Mouse (Mus musculus) lung, postnatal 4 days (tissue): ENCODE results near the gene Impdh1.
A peak's percentile ranks its signal among the peaks of the same experiment; 100 is the strongest.
"Not testable (repeated sequence)": the region's sequence is repeated elsewhere in the genome, so short reads cannot be mapped to it uniquely, and the experiment has no call there.

Source experiments
- DNase-seq, 2 experiments: peaks; one replicate each; pipeline ENCODE4 v3.0.0; 2021

Impdh1 gene

DNA sequence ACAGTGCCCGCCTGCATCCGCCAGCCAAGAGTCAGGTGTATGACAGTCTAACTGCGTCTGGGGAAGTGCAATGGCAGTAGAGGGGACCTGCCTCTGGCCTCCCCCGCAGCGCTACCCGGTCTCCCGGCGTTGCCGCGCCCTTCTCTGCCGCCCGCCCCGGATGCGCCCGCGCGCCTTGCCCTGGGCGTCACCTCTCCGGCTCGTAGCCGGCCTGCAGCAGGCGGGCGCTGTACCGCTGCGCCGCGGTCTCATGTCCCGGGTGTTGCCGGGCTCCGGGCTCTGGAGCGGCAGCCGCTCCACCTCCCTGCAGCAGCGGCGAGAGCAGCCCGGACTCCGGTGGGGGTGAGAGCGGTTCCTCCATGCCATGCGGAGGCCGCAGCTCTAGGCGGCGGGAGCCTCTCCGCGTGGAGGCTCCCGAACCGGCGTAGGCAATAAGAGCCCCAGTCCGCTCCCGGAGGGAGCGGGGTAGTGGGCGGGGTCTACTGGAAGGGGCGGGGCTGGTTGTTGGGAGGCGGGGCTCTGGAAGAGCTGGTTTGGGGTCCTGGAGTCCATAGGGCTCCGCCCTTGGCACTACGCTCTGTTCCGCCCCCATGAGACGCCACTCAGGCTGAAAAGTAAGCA lies at the start of gene Impdh1:
Gene Impdh1 (minus strand): TSS at position 484 of the 621 bp plus-strand sequence.
- DNase-seq, result peak; percentile 89 to 90

DNA sequence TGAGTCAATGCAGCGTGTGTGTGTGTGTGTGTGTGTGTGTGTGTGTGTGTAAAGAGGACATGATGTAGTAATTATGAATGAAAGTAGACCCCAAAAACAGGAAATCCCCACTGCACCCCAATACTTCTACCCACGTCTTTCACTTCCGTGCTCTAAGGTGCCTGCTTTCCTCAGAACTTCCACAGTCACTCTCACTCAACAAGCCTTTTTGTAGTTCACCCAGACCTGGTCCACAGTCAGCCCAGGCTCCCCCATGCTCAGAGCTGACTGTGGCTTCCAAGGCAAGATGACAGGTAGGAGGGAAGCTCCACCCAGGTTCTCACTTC lies 48.3 kb upstream of the Impdh1 start:
- no peak for DNase-seq

DNA sequence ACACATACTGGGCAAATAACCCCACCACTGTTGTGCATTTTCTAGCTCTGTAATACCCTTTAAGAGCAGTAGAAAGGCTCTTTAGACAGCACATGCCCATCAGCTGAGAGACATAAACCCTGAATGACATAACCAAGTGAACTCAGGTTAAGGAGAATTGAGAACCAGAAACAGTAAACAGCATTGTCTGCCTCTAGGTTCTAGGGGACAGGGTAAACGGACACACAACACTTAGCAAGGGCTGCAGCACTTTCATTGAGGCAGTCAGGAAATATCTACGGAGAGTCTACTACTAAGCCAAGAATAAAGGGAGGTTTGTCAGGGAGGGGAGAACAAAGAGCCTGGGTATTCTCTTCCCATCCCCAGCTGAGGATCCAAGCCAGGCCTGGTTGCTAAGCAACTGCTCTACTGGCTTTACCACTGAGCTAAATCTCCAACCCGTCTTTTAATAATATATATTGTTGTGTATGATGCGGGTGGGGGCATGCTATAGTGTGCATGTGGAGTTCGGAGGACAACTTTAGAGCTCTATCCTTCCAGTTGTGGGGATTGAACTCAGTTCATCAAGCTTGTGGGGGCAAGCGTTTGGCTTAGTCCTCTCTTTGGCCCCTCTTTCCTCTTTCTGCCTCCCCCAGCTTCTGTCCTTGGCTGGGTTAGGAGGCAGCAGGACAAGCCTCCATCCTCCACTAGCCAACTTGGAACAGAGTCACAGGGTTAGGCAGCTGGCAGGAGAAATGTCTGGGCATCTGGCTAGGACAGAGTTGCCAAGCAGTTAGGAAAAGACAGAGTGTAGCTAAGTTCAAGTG lies 47.7 kb upstream of the Impdh1 start:
- no peak for DNase-seq

DNA sequence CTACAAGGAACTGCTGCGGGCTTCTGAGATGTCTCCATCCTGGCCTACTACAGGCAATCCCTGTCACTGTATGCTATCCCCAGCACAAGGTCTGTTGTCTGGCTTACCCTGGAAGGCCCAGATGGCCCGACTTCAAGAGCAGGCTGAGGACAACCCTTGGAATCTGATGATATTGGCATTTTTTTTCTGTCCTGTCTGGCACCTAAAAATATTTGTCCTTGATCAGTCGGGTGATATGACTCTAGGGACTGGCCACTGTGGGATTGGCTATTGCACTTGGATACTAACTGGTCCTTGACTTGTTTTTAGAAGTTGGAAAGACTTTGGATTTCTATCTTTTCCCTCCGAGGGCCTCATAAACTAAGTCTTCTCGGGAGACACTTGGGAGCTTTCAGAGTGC lies 45.7 kb upstream of the Impdh1 start:
- DNase-seq, result no peak

DNA sequence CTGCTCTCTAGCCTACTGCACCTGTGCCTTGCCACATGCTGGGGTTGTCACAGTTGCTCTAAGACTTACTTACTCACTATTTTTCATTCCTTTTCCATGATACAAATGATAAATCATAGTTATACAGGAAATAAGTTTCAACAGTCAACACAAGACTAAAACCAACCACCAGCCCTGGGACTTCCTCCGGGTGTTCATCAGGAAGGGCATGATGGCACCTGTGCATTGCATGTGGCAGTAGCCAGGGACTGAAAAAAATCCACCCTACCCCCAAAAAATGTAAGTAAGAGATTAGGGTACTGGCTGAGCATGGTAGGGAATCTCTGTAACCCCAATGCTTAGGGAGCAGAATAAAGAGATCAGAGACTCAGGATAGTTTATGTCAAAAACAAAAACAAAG lies 43.3 kb upstream of the Impdh1 start:
- DNase-seq, result no peak

DNA sequence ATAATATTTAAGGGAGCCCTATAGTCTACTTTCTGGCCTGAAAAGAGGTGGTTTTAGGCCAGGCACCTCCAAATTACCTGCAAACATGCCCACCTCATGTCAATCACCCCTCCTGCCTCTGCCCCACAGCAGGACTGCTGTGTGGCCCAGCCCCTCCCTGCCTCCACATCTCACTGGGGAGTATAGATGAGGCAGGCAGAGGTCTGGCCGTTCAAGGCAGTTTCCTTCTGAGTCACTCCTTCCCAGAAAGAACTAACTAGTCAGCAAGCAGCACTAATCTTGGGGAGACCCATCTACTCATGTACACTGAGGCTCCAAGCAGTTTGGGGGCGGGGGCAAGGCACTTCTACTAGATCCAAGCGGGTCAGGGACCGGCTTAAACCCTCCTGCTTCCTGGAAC lies 30.9 kb upstream of the Impdh1 start:
- DNase-seq, result no peak

DNA sequence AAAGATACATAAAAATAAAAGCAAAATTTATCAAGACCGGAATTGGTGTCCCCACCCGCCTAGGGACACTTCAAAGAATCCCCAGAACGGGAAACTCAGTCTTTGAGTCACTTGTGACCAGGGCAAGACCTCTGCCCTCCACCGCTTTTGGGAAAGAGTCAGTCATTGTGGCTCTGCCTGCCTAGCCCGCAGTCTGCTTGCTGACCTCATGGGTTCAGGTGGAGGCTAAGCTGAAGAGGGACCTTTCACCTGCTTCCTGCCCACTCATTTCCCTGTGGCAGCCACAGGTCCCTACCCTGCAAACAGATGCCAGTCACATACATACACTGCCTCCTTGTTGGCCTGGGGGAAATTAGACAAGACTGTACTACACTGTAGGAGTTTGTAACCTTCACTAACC lies 30.4 kb upstream of the Impdh1 start:
- no peak for DNase-seq

DNA sequence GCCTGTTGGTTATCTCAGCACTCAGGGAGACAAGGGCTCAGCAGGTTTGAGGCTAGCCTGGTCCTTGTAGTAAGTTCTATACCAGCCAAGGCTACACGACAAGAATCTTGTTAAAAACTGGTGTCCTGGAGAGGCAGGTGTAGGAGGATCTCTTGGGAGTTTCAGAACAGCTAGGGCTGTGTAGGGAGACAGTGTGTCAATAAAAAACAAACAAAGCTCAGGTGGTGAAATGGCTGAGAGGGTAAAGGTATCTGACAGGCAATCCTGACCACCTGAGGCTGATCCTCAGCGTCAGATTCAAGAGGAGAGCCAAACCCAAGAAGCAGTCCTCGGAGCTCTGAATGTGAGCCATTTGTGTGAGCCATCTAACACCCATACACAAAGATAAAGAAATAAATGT lies 30.0 kb upstream of the Impdh1 start:
- DNase-seq, result no peak

DNA sequence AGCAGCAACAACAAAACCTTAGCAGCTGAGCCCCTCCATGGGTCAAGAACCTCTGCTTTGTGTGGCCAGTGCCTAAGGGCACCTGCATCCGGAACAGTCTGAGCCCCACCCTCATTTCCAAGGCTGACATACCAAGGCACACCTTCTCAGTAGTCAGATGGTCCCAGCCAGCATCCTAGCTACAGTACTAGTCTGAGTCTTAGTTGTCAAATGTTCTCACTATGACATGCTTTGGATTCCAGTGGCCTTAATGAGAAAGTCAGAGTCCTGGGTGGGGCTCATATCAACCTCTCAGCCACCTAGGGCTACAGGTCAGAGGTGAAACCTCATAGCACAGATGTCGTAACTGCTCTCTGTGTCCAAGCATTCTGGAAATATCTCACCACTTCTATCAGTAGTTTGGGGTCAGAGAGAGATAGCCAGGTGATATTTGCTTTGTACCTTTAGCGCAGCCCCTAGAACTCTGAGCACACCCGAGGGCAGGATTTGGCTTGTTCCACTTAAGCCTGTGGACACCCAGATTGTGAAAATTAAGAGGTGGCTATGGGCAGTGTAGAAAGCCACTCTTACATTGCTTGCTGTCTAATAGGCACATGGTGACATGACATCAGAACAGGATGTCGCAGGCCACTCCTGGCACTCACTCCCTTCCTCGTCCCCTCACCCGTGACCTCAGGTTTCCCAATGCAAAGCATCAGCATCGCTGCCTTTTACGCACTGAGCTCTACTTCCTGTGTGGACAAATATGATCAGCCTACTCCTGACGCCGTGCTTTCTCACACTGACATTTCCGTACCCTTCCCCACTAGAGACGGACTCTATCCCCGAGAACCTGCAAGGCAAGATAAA lies 29.3 kb upstream of the Impdh1 start:
- DNase-seq, result peak; percentile 43 to 58

DNA sequence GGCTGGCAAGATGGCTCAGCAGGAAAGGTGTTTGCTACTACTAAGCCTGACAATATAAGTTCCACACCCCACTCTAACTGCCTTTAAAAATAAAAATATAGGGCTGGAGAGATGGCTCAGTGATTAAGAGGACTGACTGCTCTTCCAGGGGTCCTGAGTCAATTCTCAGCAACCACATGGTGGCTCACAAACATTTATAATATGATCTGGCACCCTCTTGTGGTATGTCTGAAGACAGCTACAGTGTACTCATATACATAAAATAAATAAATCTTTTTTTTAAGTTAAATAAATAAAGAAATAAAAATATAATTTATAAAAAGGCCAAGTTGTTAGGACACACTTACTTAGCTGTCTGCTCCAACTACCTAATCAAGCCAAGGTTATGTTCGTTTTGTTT lies 26.1 kb upstream of the Impdh1 start:
- DNase-seq, result no peak

DNA sequence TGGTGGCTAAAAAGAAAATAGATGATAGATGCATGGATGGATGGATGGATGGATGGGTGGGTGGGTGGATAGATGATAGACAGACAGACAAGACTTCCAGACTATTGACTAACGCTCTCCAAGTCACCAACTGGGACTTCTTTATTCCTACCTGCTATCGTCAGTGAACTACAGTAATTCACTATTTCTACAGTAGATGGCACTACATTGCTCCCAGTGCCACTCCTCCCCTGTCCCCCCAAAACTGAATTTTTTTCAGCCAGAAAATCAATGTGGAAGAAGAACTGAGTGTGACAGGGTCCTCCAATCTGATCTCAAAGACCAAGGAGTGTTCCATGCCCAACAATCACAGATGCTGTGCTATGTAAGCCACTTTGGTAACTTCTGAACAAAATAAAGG lies 25.5 kb upstream of the Impdh1 start:
- no peak for DNase-seq

DNA sequence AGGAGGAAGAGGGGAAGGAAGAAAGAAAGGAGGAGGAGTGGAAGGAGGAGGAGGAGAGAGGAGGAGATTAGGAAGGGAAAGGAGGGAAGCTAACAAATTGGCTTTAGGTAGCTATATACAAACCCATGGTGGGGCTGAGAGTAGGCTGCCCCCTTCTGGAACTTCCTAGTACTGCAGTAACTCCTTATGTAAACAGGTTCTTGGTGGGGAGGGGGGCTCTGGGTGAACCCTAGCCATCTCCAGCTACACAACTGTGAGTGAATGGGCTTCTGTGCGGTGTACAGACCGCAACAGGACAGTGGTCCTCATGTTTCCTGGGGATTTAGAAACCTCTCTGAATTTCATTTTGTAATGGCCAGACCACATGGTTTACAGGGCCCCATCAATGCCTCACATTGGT lies 24.6 kb upstream of the Impdh1 start:
- peak in 1 of 2 experiments; percentile 69 for DNase-seq

DNA sequence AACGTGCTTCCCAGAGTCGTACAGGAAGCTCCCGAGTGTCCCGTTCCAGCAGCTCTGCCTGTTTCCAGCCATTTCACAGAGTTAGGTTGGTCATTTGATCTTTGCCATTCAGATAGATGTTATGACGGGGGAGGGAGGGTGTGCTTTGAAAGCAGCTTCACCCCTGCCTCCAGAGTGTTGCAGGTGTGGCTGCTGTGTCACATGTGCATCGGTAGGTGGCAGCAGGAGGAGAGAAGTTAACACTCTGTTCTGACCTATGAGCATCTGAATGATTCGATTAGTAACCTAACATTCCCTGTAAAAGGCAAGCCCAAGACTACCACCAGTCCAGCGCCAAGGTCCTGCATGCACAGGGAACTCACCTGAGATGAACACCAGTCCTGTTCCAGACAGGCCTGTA lies 18.1 kb upstream of the Impdh1 start:
- DNase-seq, result peak in 1 of 2 experiments; percentile 26

DNA sequence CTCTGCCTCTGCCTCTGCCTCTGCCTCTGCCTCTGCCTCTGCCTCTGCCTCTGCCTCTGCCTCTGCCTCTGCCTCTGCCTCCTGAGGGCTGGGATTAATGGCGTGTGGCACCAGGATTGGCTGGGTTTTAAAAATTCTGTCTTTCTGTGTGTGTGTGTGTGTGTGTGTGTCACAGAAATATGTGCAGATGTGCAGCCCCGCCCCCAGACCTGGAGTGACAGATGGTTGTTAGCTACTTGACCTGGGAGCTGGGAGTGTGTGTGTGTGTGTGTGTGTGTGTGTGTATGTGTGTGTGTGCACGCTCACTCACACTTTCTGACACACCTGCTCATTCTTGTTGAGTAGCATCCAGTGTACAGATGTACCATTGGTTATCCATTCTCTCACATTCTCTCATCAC lies 17.5 kb upstream of the Impdh1 start:
- no peak for DNase-seq

DNA sequence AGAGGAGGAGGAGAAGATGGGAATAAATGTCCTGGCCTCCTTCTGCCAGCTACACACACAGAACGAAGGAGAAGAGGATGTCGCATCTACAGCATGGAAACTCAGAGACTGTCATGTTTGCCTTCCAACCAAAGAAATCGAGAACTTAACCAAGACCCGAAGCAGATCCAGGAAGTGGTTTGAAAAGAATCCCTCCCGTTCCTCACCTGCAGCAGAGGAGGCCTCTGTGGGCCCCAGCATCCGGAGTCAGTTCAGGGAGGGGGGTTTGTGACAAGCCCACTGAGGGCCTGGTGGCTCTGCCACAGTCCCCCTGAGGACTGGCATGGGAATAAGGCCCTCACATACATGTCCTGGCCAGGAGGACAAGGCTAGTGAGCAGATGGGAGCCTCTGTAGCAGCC lies 16.2 kb upstream of the Impdh1 start:
- no peak for DNase-seq

DNA sequence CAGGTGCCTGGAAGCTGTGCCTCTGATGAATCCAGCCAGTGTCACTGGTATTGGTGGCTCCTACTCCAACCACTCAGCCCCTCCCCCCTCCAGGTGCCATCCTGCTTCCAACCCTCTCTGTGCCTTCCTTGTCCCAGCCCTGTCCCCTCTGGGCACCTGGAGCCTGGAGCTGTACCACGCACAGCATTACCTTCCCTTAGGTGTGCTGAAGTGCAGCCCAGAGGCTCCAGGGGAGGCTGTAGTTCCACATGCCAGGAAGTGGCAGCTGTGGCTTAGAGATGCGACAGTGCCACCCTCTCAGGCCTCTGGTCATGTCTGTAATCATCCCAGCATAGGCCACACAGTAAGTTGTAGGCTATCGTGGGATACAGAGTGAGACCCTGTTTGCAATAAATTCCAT lies 15.6 kb upstream of the Impdh1 start:
- no peak for DNase-seq

DNA sequence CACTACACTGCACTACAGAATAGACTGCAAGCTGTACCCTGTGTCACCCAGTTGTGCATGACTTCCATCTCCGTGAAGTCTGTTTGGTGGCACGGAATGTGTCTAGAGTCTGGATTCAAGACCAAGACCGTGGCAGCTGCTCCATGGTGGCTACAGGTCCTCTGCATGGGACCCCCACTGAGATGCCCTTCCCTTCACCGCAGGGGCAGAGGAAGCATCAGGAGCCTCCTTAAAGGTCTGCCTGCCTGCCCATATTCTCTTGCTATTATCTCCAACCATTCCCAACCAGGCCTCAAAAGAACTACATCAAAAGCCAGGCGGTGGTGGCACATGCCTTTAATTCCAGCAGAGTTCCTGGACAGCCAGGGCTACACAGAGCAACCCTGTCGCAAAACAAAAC lies 14.2 kb upstream of the Impdh1 start:
- no peak for DNase-seq

DNA sequence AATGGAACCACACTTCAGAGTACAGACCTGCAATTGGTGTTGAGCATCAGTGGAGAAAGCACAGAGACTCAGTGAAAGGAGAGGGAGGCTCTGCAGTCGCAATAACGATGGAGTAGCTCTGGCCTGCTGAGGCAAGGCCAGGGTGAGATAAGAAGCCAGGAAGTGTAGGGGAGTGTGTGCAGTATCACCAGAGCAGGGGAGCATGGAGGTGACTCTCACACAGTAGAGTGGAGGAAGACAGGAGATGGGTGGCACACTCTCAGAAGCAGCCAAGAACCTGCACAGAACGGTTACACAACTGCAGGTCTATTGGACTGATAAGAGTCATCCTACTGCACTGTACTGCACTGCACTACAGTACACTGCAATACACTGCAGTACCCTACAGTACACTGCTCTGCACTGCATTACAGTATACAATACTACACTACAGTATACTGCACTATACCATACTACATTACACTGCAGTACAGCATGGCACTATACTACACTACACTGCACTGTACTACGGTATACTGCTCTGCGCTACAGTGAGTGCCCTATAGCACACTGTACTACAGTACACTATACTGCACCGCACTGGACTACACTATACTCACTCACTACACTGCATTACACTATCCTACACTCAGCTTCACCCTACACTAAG lies 13.2 kb upstream of the Impdh1 start:
- no peak for DNase-seq

DNA sequence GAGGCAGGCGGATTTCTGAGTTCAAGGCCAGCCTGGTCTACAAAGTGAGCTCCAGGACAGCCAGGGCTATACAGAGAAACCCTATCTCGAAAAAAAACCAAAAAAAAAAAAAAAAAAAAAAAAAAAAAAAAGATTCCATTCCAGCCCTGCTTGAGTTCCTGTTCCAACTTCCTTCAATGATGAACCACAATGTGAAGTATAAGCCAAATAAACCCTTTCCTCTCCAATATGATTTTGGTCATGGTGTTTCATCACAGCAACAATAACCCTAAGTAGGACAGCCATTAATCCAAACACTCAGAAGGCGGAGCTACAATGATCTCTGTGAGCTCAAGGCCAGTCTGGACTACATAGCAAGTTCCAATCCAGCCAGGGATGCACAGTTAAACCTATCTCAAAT lies 1.6 kb upstream of the Impdh1 start:
- DNase-seq, result not testable (repeated sequence)

DNA sequence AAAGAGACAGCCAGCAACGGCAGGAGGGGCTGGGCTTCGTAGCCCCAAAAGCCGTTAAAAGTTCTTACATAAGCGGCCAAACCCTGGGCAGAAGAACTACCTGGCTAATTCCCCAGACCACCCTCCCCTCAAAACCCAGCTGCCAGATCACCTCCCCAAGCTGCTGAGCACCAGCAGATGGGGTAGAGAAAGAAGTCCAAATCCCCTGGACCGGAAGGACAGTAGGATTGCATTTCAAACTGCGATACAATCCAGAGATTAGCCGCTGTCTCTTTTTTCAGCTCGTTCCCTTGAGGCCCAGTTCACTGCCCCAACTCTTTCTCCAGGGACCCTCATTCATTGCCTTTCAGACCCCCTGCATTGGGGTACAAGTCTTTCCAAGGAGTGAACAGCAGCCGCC lies 983 bp downstream of the Impdh1 start:
- no peak for DNase-seq

DNA sequence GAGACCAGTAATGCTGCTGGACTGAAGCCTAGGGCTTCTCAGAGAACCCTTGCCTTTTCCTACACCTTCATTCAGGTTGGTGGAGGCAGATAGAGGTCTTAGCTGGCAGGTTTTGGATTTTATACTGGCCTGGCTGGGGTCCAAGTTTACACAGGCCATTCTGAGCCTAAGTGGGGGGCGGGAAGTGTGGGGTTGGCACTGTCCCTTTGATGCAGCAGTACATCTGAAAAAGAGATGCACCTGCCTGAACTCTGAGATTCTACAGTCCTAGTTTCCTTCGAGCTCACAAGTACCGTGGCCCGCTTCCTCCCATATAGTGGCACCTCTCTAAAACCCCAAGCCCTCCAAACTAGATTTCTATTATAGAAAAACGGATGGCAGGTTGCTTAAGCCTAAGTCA lies 1.4 kb downstream of the Impdh1 start:
- DNase-seq, result no peak

DNA sequence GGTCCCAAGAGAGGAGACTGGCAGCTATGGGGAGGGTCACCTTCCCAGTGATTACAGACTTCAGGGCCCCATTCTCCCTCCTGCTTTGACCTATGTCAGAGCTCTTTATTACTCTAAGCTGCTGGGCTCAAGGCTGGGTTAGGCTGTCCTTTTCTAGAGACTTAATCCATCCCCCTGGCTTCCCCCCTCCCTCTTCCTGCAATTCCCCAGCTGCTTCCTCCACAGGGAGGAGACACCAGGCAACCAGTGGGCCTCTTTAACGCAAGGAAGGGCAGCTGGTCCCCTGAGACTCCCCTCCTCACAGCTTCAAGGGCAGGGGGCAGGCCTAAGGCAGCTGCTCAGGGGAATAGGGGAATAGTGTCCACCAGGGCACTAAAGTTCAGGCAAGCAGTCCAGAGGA lies 1.9 kb downstream of the Impdh1 start:
- DNase-seq, result peak; percentile 48 to 75

DNA sequence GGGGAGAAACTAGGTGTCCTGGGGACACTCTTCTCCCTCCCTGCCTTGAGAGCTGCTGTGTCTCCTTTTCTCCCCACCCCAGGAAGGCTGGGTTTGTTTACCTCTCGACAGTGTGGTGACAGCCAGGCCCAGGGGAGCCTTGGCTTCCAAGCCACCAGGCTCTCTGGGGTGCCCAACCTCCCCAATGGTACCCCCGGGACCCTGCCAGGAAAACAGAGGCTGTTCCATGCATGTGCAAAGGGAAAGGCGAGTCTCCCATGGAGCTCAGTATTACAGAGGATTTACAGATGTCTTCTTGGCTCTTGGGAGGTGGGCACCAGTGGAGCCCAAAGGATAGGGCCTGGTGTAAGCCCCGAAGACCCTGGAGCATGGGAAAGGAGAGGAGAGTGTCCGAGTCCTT lies 2.7 kb downstream of the Impdh1 start:
- no peak for DNase-seq
